Mouse (Mus musculus) heart, embryonic 16.5 days (tissue): ENCODE data around the gene Vmn1r95. TPM values are rescaled to one million over a fixed set of nuclear protein-coding genes. Genes with fewer than 3 reads are reported as not detected.
"Not testable (repeated sequence)": the region's sequence is repeated elsewhere in the genome, so short reads cannot be mapped to it uniquely, and the experiment has no call there.

Source experiments
- ATAC-seq: fragments of 200-750 bp; cut with Nextera tagmentation; replicated peaks from 2 replicates; pipeline ENCODE4 v1.8.0; 2017; ENCODE audit warnings: moderate number of reproducible peaks; ENCODE audit not compliant: insufficient read depth, low FRiP score; ENCODE audit errors: extremely low read depth
- H3K27ac ChIP-seq: fragments of 300-500 bp; sonication (generic); 2 replicates; pipeline ENCODE4 v1.5.1; 2014; ENCODE audit warnings: mild to moderate bottlenecking, low read length, control low read depth, moderate library complexity
- H3K27me3 ChIP-seq: fragments of 300-500 bp; sonication (generic); 2 replicates; pipeline ENCODE4 v1.6.1; 2014; ENCODE audit warnings: low read length, mixed read lengths; ENCODE audit not compliant: control insufficient read depth, insufficient read depth
- H3K36me3 ChIP-seq: fragments of 300-500 bp; sonication (generic); 2 replicates; pipeline ENCODE4 v1.6.1; 2014; ENCODE audit not compliant: control insufficient read depth, insufficient read depth
- H3K4me1 ChIP-seq: fragments of 300-500 bp; sonication (generic); 2 replicates; pipeline ENCODE4 v1.6.1; 2014; ENCODE audit warnings: low read length, mixed read lengths; ENCODE audit not compliant: control insufficient read depth, insufficient read depth
- H3K4me2 ChIP-seq: fragments of 300-500 bp; sonication (generic); 2 replicates; pipeline ENCODE4 v1.6.1; 2014; ENCODE audit warnings: low read depth, mild to moderate bottlenecking, control low read depth, low read length
- H3K4me3 ChIP-seq: fragments of 300-500 bp; sonication (generic); 2 replicates; pipeline ENCODE4 v1.5.1; 2014; ENCODE audit warnings: mild to moderate bottlenecking, control low read depth, low read length
- H3K9ac ChIP-seq: fragments of 300-500 bp; sonication (generic); 2 replicates; pipeline ENCODE4 v1.6.1; 2014; ENCODE audit warnings: low read length, control low read depth
- H3K9me3 ChIP-seq: fragments of 300-500 bp; sonication (generic); replicated peaks from 2 replicates; pipeline ENCODE4 v1.6.1; 2016; ENCODE audit warnings: low read length; ENCODE audit not compliant: control insufficient read depth
- WGBS: fragments of 180-500 bp; shearing (Covaris S2); extraction: QIAGEN DNeasy Blood & Tissue Kit; methylation state at CpG from one replicate; pipeline ENCODE4 v1.1.7; 2014; 5-methylcytosine and 5-hydroxymethylcytosine counted together
- polyA plus RNA-seq: library from polyadenylated mRNA; unstranded; fragments of >200 nt; fragmentation: Nextera tagmentation; extraction: Ambion mirVana; gene quantifications from 2 replicates; pipeline ENCODE4 v1.2.1, GENCODE M21; 2015

Gene Vmn1r95
- polyA plus RNA-seq, result not detected in 2 replicates

DNA sequence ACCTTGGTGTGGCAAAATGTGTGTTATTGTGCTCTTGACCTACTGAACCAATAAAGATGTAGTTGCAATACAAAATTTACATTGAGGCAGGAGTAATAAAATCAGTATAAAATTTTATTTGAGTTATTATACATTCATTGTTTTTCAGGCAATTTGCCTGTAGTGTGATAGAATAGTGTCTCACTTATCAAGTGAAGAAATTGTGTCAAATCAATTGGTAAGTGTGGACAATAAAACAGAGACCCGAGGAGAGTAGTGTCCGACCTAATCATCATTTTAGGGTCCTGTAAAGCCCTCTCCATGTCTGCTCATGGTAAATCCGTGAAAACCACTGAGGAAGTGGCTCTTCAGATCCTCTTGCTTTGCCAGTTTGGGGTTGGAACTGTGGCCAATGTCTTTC, at the start of gene Vmn1r95:
Gene Vmn1r95, plus strand, starts transcription at position 301 of the 400 bp plus-strand sequence.
- H3K4me1 ChIP-seq, H3K4me3 ChIP-seq, ATAC-seq, H3K4me2 ChIP-seq, H3K9ac ChIP-seq, H3K27ac ChIP-seq, H3K27me3 ChIP-seq, H3K36me3 ChIP-seq, H3K9me3 ChIP-seq: not testable (repeated sequence)
- WGBS, result no CpG with 5 or more reads among the region's 3 CpGs

DNA sequence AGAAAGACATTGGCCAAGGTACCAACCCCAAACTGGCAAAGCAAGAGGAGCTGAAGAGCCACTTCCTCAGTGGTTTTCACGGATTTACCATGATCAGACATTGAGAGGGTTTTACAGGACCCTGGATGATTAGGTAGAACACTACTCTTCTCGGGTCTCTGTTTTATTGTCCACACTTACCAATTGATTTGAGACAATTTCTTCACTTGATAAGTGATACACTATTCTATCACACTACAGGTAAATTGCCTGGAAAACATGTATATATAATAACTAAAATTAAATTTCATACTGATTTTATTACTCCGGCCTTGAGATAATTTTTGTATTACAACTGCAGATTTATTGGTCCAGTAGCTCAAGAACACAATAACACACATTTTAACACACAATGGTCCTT, 25.2 kb upstream of the Vmn1r95 start, which contains the start of gene Vmn1r94:
Gene Vmn1r94, minus strand, starts transcription at position 101 of the 400 bp plus-strand sequence.
- not testable (repeated sequence) for H3K9ac ChIP-seq, H3K27ac ChIP-seq, H3K4me3 ChIP-seq, H3K27me3 ChIP-seq, H3K4me2 ChIP-seq, H3K4me1 ChIP-seq, ATAC-seq, H3K9me3 ChIP-seq, H3K36me3 ChIP-seq
- no CpG with 5 or more reads among the region's 3 CpGs for WGBS

- not testable (repeated sequence) for H3K4me1 ChIP-seq, H3K27ac ChIP-seq, H3K4me3 ChIP-seq, H3K36me3 ChIP-seq, ATAC-seq, H3K9me3 ChIP-seq, H3K9ac ChIP-seq, H3K27me3 ChIP-seq, H3K4me2 ChIP-seq
- no CpG with 5 or more reads among the region's 2 CpGs for WGBS
These were observed 12.0 kb downstream of the Vmn1r95 start, which contains the start of gene Gm6164 for GRCm38 (mm10) chr7:20205507-20205906. Gm6164 (minus strand) TSS chr7:20205607.

DNA sequence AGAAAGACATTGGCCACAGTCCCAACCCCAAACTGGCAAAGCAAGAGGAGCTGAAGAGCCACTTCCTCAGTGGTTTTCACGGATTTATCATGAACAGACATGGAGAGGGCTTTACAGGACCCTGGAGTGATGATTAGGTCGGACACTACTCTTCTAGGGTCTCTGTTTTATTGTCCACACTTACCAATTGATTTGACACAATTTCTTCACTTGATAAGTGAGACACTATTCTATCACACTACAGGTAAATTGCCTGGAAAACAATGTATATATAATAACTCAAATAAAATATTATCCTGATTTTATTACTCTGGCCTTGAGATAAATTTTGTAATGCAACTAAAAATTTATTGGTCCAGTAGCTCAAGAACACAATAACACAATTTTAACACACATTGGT, 40.2 kb downstream of the Vmn1r95 start, which contains the start of gene Gm4498:
Gene Gm4498, minus strand, starts transcription at position 101 of the 400 bp plus-strand sequence.
- no CpG with 5 or more reads among the region's 2 CpGs for WGBS
- not testable (repeated sequence) for ATAC-seq, H3K4me3 ChIP-seq, H3K27ac ChIP-seq, H3K27me3 ChIP-seq, H3K4me2 ChIP-seq, H3K36me3 ChIP-seq, H3K9me3 ChIP-seq, H3K4me1 ChIP-seq, H3K9ac ChIP-seq

Other genes with a start within 250 kb of the Vmn1r95 start
- 1.8 and 2.2 TPM in 2 replicates for gene Igsf23, start 243.0 kb upstream of the Vmn1r95 start, polyA plus RNA-seq
- 0.11 TPM in 1 of 2 replicates, not detected in the other for gene Ceacam20, start 228.3 kb upstream of the Vmn1r95 start, polyA plus RNA-seq
- gene Nlrp9b, start 202.2 kb upstream of the Vmn1r95 start, polyA plus RNA-seq, result 0.04 TPM in 1 of 2 replicates, not detected in the other
- not detected in 2 replicates for gene Vmn1r91, start 94.0 kb upstream of the Vmn1r95 start, polyA plus RNA-seq
- not detected in 2 replicates for gene Gm16442, start 71.1 kb upstream of the Vmn1r95 start, polyA plus RNA-seq
- not detected in 2 replicates for gene Vmn1r93, start 54.6 kb upstream of the Vmn1r95 start, polyA plus RNA-seq
- not detected in 2 replicates for gene Vmn1r94, start 25.3 kb upstream of the Vmn1r95 start, polyA plus RNA-seq
- gene Gm6164, start 11.9 kb downstream of the Vmn1r95 start, polyA plus RNA-seq, result not detected in 2 replicates
- not detected in 2 replicates for gene Gm4498, start 40.1 kb downstream of the Vmn1r95 start, polyA plus RNA-seq
- gene Gm5890, start 69.1 kb downstream of the Vmn1r95 start, polyA plus RNA-seq, result not detected in 2 replicates
- not detected in 2 replicates for gene Gm4133, start 140.4 kb downstream of the Vmn1r95 start, polyA plus RNA-seq
- not detected in 2 replicates for gene Gm5728, start 181.7 kb downstream of the Vmn1r95 start, polyA plus RNA-seq
- gene Vmn1r100, start 224.2 kb downstream of the Vmn1r95 start, polyA plus RNA-seq, result not detected in 2 replicates
- not detected in 2 replicates for gene Vmn1r101, start 248.9 kb downstream of the Vmn1r95 start, polyA plus RNA-seq